Mouse (Mus musculus): ENCODE results near the gene Bcl2l13.
A peak's percentile ranks its signal among the peaks of the same experiment; 100 is the strongest.
"Not testable (repeated sequence)": the region's sequence is repeated elsewhere in the genome, so short reads cannot be mapped to it uniquely, and the experiment has no call there.

Bcl2l13 gene

GRCm38 (mm10) chr6:120830866-120831608, 5.0 kb upstream of the Bcl2l13 start:
- peak; percentile 15 to 52 for DNase-seq (ENCODE audit: low spot score in 2 of 2)

GRCm38 (mm10) chr6:120832097-120832496, 3.9 kb upstream of the Bcl2l13 start:
- peak; percentile 40 to 55 for DNase-seq (ENCODE audit: low spot score in 2 of 2)

- no peak for DNase-seq (ENCODE audit: low spot score in 2 of 2)
Measured at GRCm38 (mm10) chr6:120834766-120835321, 1.2 kb upstream of the Bcl2l13 start.

GRCm38 (mm10) chr6:120836389-120837151, 558 bp downstream of the Bcl2l13 start:
- DNase-seq (ENCODE audit: low spot score in 2 of 2): no peak

- DNase-seq (ENCODE audit: low spot score in 2 of 2): no peak
Measured at GRCm38 (mm10) chr6:120837152-120837530, 1.1 kb downstream of the Bcl2l13 start.

- DNase-seq (ENCODE audit: low spot score in 2 of 2): no peak
Measured at GRCm38 (mm10) chr6:120840258-120840657, 4.2 kb downstream of the Bcl2l13 start.

- no peak for DNase-seq (ENCODE audit: low spot score in 2 of 2)
Measured at GRCm38 (mm10) chr6:120841754-120842153, 5.7 kb downstream of the Bcl2l13 start.

- DNase-seq (ENCODE audit: low spot score in 2 of 2): not testable (repeated sequence)
Measured at GRCm38 (mm10) chr6:120850720-120851119, 14.7 kb downstream of the Bcl2l13 start.

GRCm38 (mm10) chr6:120854413-120854812, 18.4 kb downstream of the Bcl2l13 start:
- no peak for DNase-seq (ENCODE audit: low spot score in 2 of 2)

GRCm38 (mm10) chr6:120858217-120858711, 22.3 kb downstream of the Bcl2l13 start:
- no peak for DNase-seq (ENCODE audit: low spot score in 2 of 2)

- no peak for DNase-seq (ENCODE audit: low spot score in 2 of 2)
Measured at GRCm38 (mm10) chr6:120860079-120860478, 24.1 kb downstream of the Bcl2l13 start.

- no peak for DNase-seq (ENCODE audit: low spot score in 2 of 2)
Measured at GRCm38 (mm10) chr6:120866051-120866814, 30.2 kb downstream of the Bcl2l13 start.

GRCm38 (mm10) chr6:120868824-120869223, 32.8 kb downstream of the Bcl2l13 start:
- no peak for DNase-seq (ENCODE audit: low spot score in 2 of 2)

GRCm38 (mm10) chr6:120871286-120871685, 35.3 kb downstream of the Bcl2l13 start:
- DNase-seq (ENCODE audit: low spot score in 2 of 2): no peak

- no peak for DNase-seq (ENCODE audit: low spot score in 2 of 2)
Measured at GRCm38 (mm10) chr6:120873874-120874273, 37.9 kb downstream of the Bcl2l13 start.

GRCm38 (mm10) chr6:120879046-120879445, 43.0 kb downstream of the Bcl2l13 start:
- no peak for DNase-seq (ENCODE audit: low spot score in 2 of 2)

- no peak for DNase-seq (ENCODE audit: low spot score in 2 of 2)
Measured at GRCm38 (mm10) chr6:120884436-120884835, 48.4 kb downstream of the Bcl2l13 start.

- DNase-seq (ENCODE audit: low spot score in 2 of 2): no peak
Measured at GRCm38 (mm10) chr6:120886696-120887095, 50.7 kb downstream of the Bcl2l13 start.

GRCm38 (mm10) chr6:120894089-120894488, 58.1 kb downstream of the Bcl2l13 start:
- DNase-seq (ENCODE audit: low spot score in 2 of 2): no peak

GRCm38 (mm10) chr6:120894524-120894923, 58.5 kb downstream of the Bcl2l13 start:
- no peak for DNase-seq (ENCODE audit: low spot score in 2 of 2)

- peak; percentile 27 to 37 for DNase-seq (ENCODE audit: low spot score in 2 of 2)
Measured at GRCm38 (mm10) chr6:120898188-120898833, 62.3 kb downstream of the Bcl2l13 start.

Data from spleen, postnatal 36 days (tissue).